7 mouse cellular contexts compared by ENCODE assay signal in the genomic region with DNA sequence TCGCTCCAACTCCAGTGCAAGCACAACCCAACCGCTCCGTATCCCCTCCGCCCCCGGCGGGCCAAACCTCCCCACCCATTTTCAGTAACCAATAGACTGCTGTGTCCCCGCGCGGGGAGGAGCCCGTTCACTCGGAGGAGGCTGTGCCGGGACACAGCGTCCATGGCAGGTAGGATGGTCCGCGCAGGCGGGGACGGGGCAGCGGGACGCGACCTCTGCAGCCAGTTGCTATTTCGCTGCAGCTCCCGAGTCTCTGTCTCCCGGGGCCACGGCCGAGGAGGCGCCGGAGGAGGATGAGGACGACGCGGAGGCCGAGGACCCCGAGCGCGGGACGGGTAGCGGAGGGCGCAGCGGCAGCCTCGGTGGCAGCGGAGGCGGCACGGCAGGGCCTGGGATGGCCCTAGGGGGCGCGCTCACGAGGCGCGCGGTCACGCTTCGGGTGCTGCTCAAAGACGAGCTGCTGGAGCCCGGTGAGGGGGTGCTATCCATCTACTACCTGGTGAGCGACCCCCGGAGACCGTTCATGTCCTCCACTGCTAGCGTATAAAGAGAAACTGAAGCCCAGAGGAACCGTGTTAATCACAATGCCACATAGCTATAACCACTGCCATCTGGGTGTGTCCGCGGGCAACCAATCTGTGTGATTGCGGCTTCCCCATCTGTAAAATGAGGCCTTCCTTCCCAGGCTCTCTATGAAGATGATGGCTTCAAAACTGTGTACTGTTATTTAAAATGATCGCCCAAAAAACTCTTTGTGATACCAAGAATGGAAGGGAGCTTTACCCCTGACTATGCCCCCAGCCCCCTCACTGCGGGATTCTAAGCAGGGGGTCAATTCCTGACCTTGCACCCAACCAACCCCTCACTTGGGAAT. TPM values are rescaled to one million over a fixed set of nuclear protein-coding genes. Genes with fewer than 3 reads are reported as not detected.
DNase-seq lines count a peak whose midpoint lies in the region; ATAC-seq and TF ChIP-seq lines count a peak whose summit lies in the region.

No protein-coding gene starts in this region.

- no peaks in the 10 kb centered on the region for H3K27me3 ChIP-seq in intestine, postnatal 0 days (replicated peaks; ENCODE audit: control insufficient read depth, insufficient read depth, low read length)
- peaks cover 5% of the 10 kb centered on the region; the same call in 1 of the 2 replicates for H3K27me3 ChIP-seq in midbrain, embryonic 12.5 days
- H3K27me3 ChIP-seq in small intestine, adult 2 months (ENCODE audit: control insufficient read depth, insufficient read depth, low read length) = no peaks in the 10 kb centered on the region

- peaks cover 22% of the 10 kb centered on the region; the same call in 1 of the 2 replicates for H3K36me3 ChIP-seq in intestine, postnatal 0 days (ENCODE audit: control insufficient read depth, insufficient read depth)
- peaks cover 36% of the 10 kb centered on the region for H3K36me3 ChIP-seq in midbrain, embryonic 12.5 days
- peaks cover 13% of the 10 kb centered on the region for H3K36me3 ChIP-seq in small intestine, adult 2 months (ENCODE audit: control insufficient read depth, insufficient read depth, low read length)

- ATAC-seq in intestine, postnatal 0 days = peak; percentile 77
- ATAC-seq in midbrain, embryonic 12.5 days (ENCODE audit: low FRiP score, low read depth) = peak; percentile 87

- peak overlapping the region; percentile 79 for H3K27ac ChIP-seq in intestine, postnatal 0 days (ENCODE audit: low read depth, low read length)
- peak overlapping the region; percentile 97 for H3K27ac ChIP-seq in midbrain, embryonic 12.5 days (replicated peaks)
- peak overlapping the region; percentile 92 for H3K27ac ChIP-seq in small intestine, adult 2 months (ENCODE audit: insufficient read depth, low read depth, low read length)

- H3K4me1 ChIP-seq in intestine, postnatal 0 days (replicated peaks; ENCODE audit: control insufficient read depth, insufficient read depth, low read length) = peaks cover 11% of the 10 kb centered on the region; the same call in 1 of the 2 replicates
- H3K4me1 ChIP-seq in midbrain, embryonic 12.5 days = peaks cover 33% of the 10 kb centered on the region
- peaks cover 12% of the 10 kb centered on the region for H3K4me1 ChIP-seq in small intestine, adult 2 months (ENCODE audit: control insufficient read depth, insufficient read depth, insufficient read length, low read length)

- H3K4me3 ChIP-seq in intestine, postnatal 0 days (ENCODE audit: low read depth, low read length) = peak overlapping the region; percentile 87
- peak overlapping the region; percentile 59 for H3K4me3 ChIP-seq in midbrain, embryonic 12.5 days
- H3K4me3 ChIP-seq in small intestine, adult 2 months (ENCODE audit: low read depth, low read length) = peak overlapping the region; percentile 86

- peak; percentile 92 for TF ChIP-seq POLR2A in small intestine, adult 2 months (IDR thresholded peaks at IDR 0.05; ENCODE audit: low read depth, low read length)

- peak overlapping the region; percentile 94 for H3K4me2 ChIP-seq in intestine, postnatal 0 days (replicated peaks; ENCODE audit: low read depth)
- peak overlapping the region; percentile 96 for H3K4me2 ChIP-seq in midbrain, embryonic 12.5 days (replicated peaks)

- 1% methylated on average over 61 of the region's 62 CpGs for WGBS in intestine, postnatal 0 days
- WGBS in midbrain, embryonic 12.5 days = under 1% methylated on average over 62 of the region's 62 CpGs
- under 1% methylated on average over 61 of the region's 62 CpGs for WGBS in small intestine, adult 2 months

- intact Hi-C loops in left cerebral cortex, postnatal 4 days (cut with DNase I) = no loop called here

- H3K9ac ChIP-seq in intestine, postnatal 0 days (ENCODE audit: low read depth, low read length) = peak overlapping the region; percentile 58
- peak overlapping the region; percentile 75 for H3K9ac ChIP-seq in midbrain, embryonic 12.5 days (replicated peaks)

- peak; percentile 75 for TF ChIP-seq CTCF in intestine, postnatal 0 days (IDR thresholded peaks at IDR 0.05; ENCODE audit: low read depth)
- TF ChIP-seq CTCF in small intestine, adult 2 months (IDR thresholded peaks at IDR 0.05; ENCODE audit: extremely low read depth, insufficient read length, insufficient replicate concordance, low read depth, low read length) = peak; percentile 49; the same call in 1 of the 2 replicates

- H3K9me3 ChIP-seq in intestine, postnatal 0 days (ENCODE audit: control insufficient read depth) = no peaks in the 10 kb centered on the region
- no peaks in the 10 kb centered on the region for H3K9me3 ChIP-seq in midbrain, embryonic 12.5 days

- DNase-seq in adrenal gland, adult 8-10 months = peak; percentile 92
- peak; percentile 92 for DNase-seq in embryo, embryonic 9.5 days (ENCODE audit: extremely low spot score)
- DNase-seq in gastrocnemius, postnatal 4 days (ENCODE audit: low spot score in 2 of 2) = peak; percentile 79 to 89
- DNase-seq in left cerebral cortex, postnatal 4 days = peak; percentile 94

RNA-seq across cellular contexts. Expression of gene Mpnd, which starts 3.8 kb away (rescaled TPM):
- 100 to 1,000 TPM; 101 to 119 (median 110) TPM for total RNA-seq in adrenal gland, adult 8-10 months (2022)
- total RNA-seq in gastrocnemius, postnatal 4 days (2021) = 10 to 100 TPM; 32.7 to 44.3 TPM
- 41.4 and 43.0 TPM in 2 replicates for polyA plus RNA-seq in intestine, postnatal 0 days (2015; fragmentation: Nextera tagmentation; extraction: Ambion mirVana)
- total RNA-seq in left cerebral cortex, postnatal 4 days (2021) = 100 to 1,000 TPM in 1 of 2 experiments, 10 to 100 TPM in 1; 92.6 to 121 TPM
- polyA plus RNA-seq in midbrain, embryonic 12.5 days (2016; fragmentation: Nextera tagmentation; extraction: Ambion mirVana) = 195 and 205 TPM in 2 replicates
- 129 and 424 TPM in 2 replicates for polyA plus RNA-seq in small intestine, adult 2 months (2012; rRNA removed)

RNA-seq across cellular contexts. Expression of gene Stap2, which starts 3.9 kb away (rescaled TPM):
- 1 to 10 TPM; 4.8 to 9.3 (median 6.8) TPM for total RNA-seq in adrenal gland, adult 8-10 months (2022)
- total RNA-seq in gastrocnemius, postnatal 4 days (2021) = 1 to 10 TPM; 7.0 TPM
- polyA plus RNA-seq in intestine, postnatal 0 days (2015; fragmentation: Nextera tagmentation; extraction: Ambion mirVana) = 82.8 and 84.5 TPM in 2 replicates
- total RNA-seq in left cerebral cortex, postnatal 4 days (2021) = 1 to 10 TPM; 3.8 to 4.6 TPM
- polyA plus RNA-seq in midbrain, embryonic 12.5 days (2016; fragmentation: Nextera tagmentation; extraction: Ambion mirVana) = 4.7 and 5.7 TPM in 2 replicates
- polyA plus RNA-seq in small intestine, adult 2 months (2012; rRNA removed) = 87.8 and 224 TPM in 2 replicates

RNA-seq across cellular contexts. Expression of gene Fsd1, which starts 23.0 kb away (rescaled TPM):
- total RNA-seq in adrenal gland, adult 8-10 months (2022) = 1 to 10 TPM in 3 of 4 experiments, under 1 TPM in 1; 0.87 to 3.4 (median 2.9) TPM
- total RNA-seq in gastrocnemius, postnatal 4 days (2021) = under 1 TPM in 1 of 2 experiments, not detected in 1; 0.32 TPM
- polyA plus RNA-seq in intestine, postnatal 0 days (2015; fragmentation: Nextera tagmentation; extraction: Ambion mirVana) = 3.6 and 4.2 TPM in 2 replicates
- total RNA-seq in left cerebral cortex, postnatal 4 days (2021) = 100 to 1,000 TPM; 110 to 119 TPM
- 89.8 and 98.3 TPM in 2 replicates for polyA plus RNA-seq in midbrain, embryonic 12.5 days (2016; fragmentation: Nextera tagmentation; extraction: Ambion mirVana)
- polyA plus RNA-seq in small intestine, adult 2 months (2012; rRNA removed) = 0.83 and 3.2 TPM in 2 replicates

RNA-seq across cellular contexts. Expression of gene Sh3gl1, which starts 27.1 kb away (rescaled TPM):
- 10 to 100 TPM; 44.3 to 52.5 (median 49.9) TPM for total RNA-seq in adrenal gland, adult 8-10 months (2022)
- 10 to 100 TPM; 56.0 to 59.9 TPM for total RNA-seq in gastrocnemius, postnatal 4 days (2021)
- 92.3 and 97.0 TPM in 2 replicates for polyA plus RNA-seq in intestine, postnatal 0 days (2015; fragmentation: Nextera tagmentation; extraction: Ambion mirVana)
- total RNA-seq in left cerebral cortex, postnatal 4 days (2021) = 10 to 100 TPM; 53.6 to 55.3 TPM
- 131 and 138 TPM in 2 replicates for polyA plus RNA-seq in midbrain, embryonic 12.5 days (2016; fragmentation: Nextera tagmentation; extraction: Ambion mirVana)
- 41.8 and 78.2 TPM in 2 replicates for polyA plus RNA-seq in small intestine, adult 2 months (2012; rRNA removed)

RNA-seq across cellular contexts. Expression of gene Chaf1a, which starts 30.9 kb away (rescaled TPM):
- 1 to 10 TPM; 3.8 to 6.0 (median 4.3) TPM for total RNA-seq in adrenal gland, adult 8-10 months (2022)
- 10 to 100 TPM; 13.4 to 14.0 TPM for total RNA-seq in gastrocnemius, postnatal 4 days (2021)
- polyA plus RNA-seq in intestine, postnatal 0 days (2015; fragmentation: Nextera tagmentation; extraction: Ambion mirVana) = 4.8 and 5.2 TPM in 2 replicates
- 1 to 10 TPM; 6.8 to 8.8 TPM for total RNA-seq in left cerebral cortex, postnatal 4 days (2021)
- 32.5 and 34.5 TPM in 2 replicates for polyA plus RNA-seq in midbrain, embryonic 12.5 days (2016; fragmentation: Nextera tagmentation; extraction: Ambion mirVana)
- 1.9 and 4.1 TPM in 2 replicates for polyA plus RNA-seq in small intestine, adult 2 months (2012; rRNA removed)

Comparison
In these comparisons a context has a peak if more than half of its experiments do, and no peak if none do; other contexts are left out.
1. Peak in every context shown above with its lines: DNase-seq, ATAC-seq, H3K4me3 ChIP-seq and H3K27ac ChIP-seq.
2. RNA of gene Fsd1, which starts 23.0 kb away (total RNA-seq): 110 to 119 TPM in left cerebral cortex, postnatal 4 days; 0.87 to 3.4 TPM in adrenal gland, adult 8-10 months and 0.32 TPM in gastrocnemius, postnatal 4 days; every median in the first group is over 10 times any median in the second.